31 mouse cellular contexts compared by ENCODE assay signal in the genomic region with DNA sequence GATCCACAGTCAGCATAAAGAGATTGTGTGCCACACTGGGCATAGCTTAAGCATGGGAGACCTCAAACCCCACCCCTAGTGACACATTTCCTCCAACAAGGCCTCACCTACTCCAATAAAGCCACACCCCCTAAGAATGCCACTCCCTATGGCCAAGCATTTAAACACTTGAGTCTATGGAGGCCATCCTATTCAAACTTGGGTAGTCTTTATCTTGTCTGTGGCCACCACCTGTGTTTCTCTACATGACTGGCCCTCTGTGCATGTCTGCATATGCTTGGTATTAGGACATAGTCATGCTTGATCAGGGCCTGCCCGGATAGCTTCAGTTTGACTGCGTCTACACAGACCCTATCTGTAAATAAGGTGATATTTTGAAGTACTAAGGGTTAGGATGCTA. TPM values are rescaled to one million over a fixed set of nuclear protein-coding genes. Genes with fewer than 3 reads are reported as not detected.
A peak's percentile ranks its signal among the peaks of the same experiment; 100 is the strongest.
DNase-seq lines count a peak whose midpoint lies in the region; ATAC-seq lines count a peak whose summit lies in the region.
"Had no signal": no experiment of that assay in that cellular context is flagged by ENCODE, and none has a peak within 500 bp of the region (broad histone marks: within the 10 kb centered on the region; RNA-seq: fewer than 3 reads in every experiment).

No protein-coding gene starts in this region.

- no peaks in the 10 kb centered on the region for H3K36me3 ChIP-seq in liver, embryonic 11.5 days (ENCODE audit: control insufficient read depth, insufficient read depth, low read length)
- H3K36me3 ChIP-seq in liver, embryonic 16.5 days (ENCODE audit: control insufficient read depth, insufficient read depth) = no peaks in the 10 kb centered on the region
- no peaks in the 10 kb centered on the region for H3K36me3 ChIP-seq in midbrain, embryonic 13.5 days
- H3K36me3 ChIP-seq: embryonic facial prominence, embryonic 10.5 days; embryonic facial prominence, embryonic 15.5 days; heart, embryonic 12.5 days; limb, embryonic 10.5 days; limb, embryonic 15.5 days; lung, embryonic 15.5 days had no signal

- H3K4me2 ChIP-seq in liver, embryonic 11.5 days = no peak overlapping the region
- no peak overlapping the region for H3K4me2 ChIP-seq in liver, embryonic 16.5 days (ENCODE audit: low read depth, low read length)
- H3K4me2 ChIP-seq in midbrain, embryonic 13.5 days (replicated peaks) = no peak overlapping the region
- H3K4me2 ChIP-seq: embryonic facial prominence, embryonic 15.5 days; heart, embryonic 12.5 days; limb, embryonic 15.5 days; lung, embryonic 15.5 days had no signal

- peak; percentile 15 for DNase-seq in 416B (ENCODE audit: low read depth)
- peak; percentile 49 for DNase-seq in c-Kit-positive CD71-positive TER-119-positive erythroid progenitor cells, embryonic 14.5 days (ENCODE audit: low spot score)
- no peak for DNase-seq in liver, embryonic 11.5 days (ENCODE audit: low spot score)
- no peak for DNase-seq in thymus, postnatal 36 days
- DNase-seq in testis, postnatal 10 days (ENCODE audit: low spot score) = no peak
- DNase-seq in cerebellum, adult 8-10 months = no peak
- DNase-seq: adrenal gland, postnatal 25 days; cerebellum, adult 2 months; cerebellum, postnatal 25 days; gastrocnemius, postnatal 25 days; heart, adult 18-20 months; kidney, adult 9 months; kidney, postnatal 10 days; layer of hippocampus, postnatal 36 days; midbrain, embryonic 14.5 days; right cerebral cortex, postnatal 4 days had no signal

- peak; percentile 62 for ATAC-seq in liver, embryonic 11.5 days (replicated peaks; ENCODE audit: low FRiP score)
- peak; percentile 52 for ATAC-seq in liver, embryonic 16.5 days (ENCODE audit: low read depth)
- ATAC-seq in midbrain, embryonic 13.5 days = no peak
- ATAC-seq: forebrain, embryonic 14.5 days; hindbrain, postnatal 0 days; intestine, postnatal 0 days had no signal

- no peak overlapping the region for H3K9ac ChIP-seq in liver, embryonic 11.5 days (ENCODE audit: low read depth, low read length)
- H3K9ac ChIP-seq in liver, embryonic 16.5 days (ENCODE audit: low read depth, low read length) = no peak overlapping the region
- H3K9ac ChIP-seq in midbrain, embryonic 13.5 days (replicated peaks) = no peak overlapping the region
- H3K9ac ChIP-seq: embryonic facial prominence, embryonic 15.5 days; heart, embryonic 12.5 days; limb, embryonic 15.5 days; lung, embryonic 15.5 days had no signal

- H3K27me3 ChIP-seq in liver, embryonic 11.5 days (replicated peaks; ENCODE audit: control insufficient read depth, insufficient read depth, low read length) = no peaks in the 10 kb centered on the region
- H3K27me3 ChIP-seq in liver, embryonic 16.5 days (ENCODE audit: control insufficient read depth, insufficient read depth, low read depth, low read length) = no peaks in the 10 kb centered on the region
- no peaks in the 10 kb centered on the region for H3K27me3 ChIP-seq in midbrain, embryonic 13.5 days
- H3K27me3 ChIP-seq: embryonic facial prominence, embryonic 15.5 days; heart, embryonic 12.5 days; limb, embryonic 15.5 days; lung, embryonic 15.5 days had no signal

- peaks cover 22% of the 10 kb centered on the region for H3K4me1 ChIP-seq in liver, embryonic 11.5 days (replicated peaks; ENCODE audit: control insufficient read depth, insufficient read depth, low read length)
- peaks cover 53% of the 10 kb centered on the region for H3K4me1 ChIP-seq in liver, embryonic 16.5 days (ENCODE audit: control insufficient read depth, low read depth, low read length)
- peaks cover 12% of the 10 kb centered on the region for H3K4me1 ChIP-seq in midbrain, embryonic 13.5 days (replicated peaks)

- WGBS in liver, embryonic 11.5 days = 78% methylated on average over 2 of the region's 2 CpGs
- 39% methylated on average over 2 of the region's 2 CpGs for WGBS in liver, embryonic 16.5 days (ENCODE audit: insufficient replicate concordance)
- 94% methylated on average over 2 of the region's 2 CpGs for WGBS in midbrain, embryonic 13.5 days

- H3K27ac ChIP-seq in liver, embryonic 11.5 days (ENCODE audit: low read depth, low read length) = no peak overlapping the region
- peak overlapping the region; percentile 25 for H3K27ac ChIP-seq in liver, embryonic 16.5 days (ENCODE audit: low read length)
- no peak overlapping the region for H3K27ac ChIP-seq in midbrain, embryonic 13.5 days
- H3K27ac ChIP-seq: embryonic facial prominence, embryonic 10.5 days; embryonic facial prominence, embryonic 15.5 days; hindbrain, postnatal 0 days; limb, embryonic 10.5 days; limb, embryonic 15.5 days; lung, embryonic 15.5 days had no signal

- H3K4me3 ChIP-seq in liver, embryonic 11.5 days (ENCODE audit: low read depth, low read length) = no peak overlapping the region
- no peak overlapping the region for H3K4me3 ChIP-seq in liver, embryonic 16.5 days (ENCODE audit: low read depth, low read length)
- H3K4me3 ChIP-seq in midbrain, embryonic 13.5 days (replicated peaks) = no peak overlapping the region
- H3K4me3 ChIP-seq: embryonic facial prominence, embryonic 10.5 days; embryonic facial prominence, embryonic 15.5 days; heart, embryonic 12.5 days; limb, embryonic 10.5 days; limb, embryonic 15.5 days; lung, embryonic 15.5 days had no signal

- no peaks in the 10 kb centered on the region for H3K9me3 ChIP-seq in liver, embryonic 11.5 days (ENCODE audit: control insufficient read depth, low read length)
- H3K9me3 ChIP-seq in liver, embryonic 16.5 days (replicated peaks; ENCODE audit: control insufficient read depth, low read length) = no peaks in the 10 kb centered on the region
- H3K9me3 ChIP-seq in midbrain, embryonic 13.5 days = no peaks in the 10 kb centered on the region
- H3K9me3 ChIP-seq: embryonic facial prominence, embryonic 10.5 days; embryonic facial prominence, embryonic 15.5 days; heart, embryonic 12.5 days; limb, embryonic 10.5 days; limb, embryonic 15.5 days; lung, embryonic 15.5 days had no signal

RNA-seq across cellular contexts. Expression of a gene that starts 2.5 kb away (rescaled TPM):
- polyA plus RNA-seq in liver, embryonic 11.5 days (2014; fragmentation: Nextera tagmentation; extraction: Ambion mirVana) = 8.7 and 9.7 TPM in 2 replicates
- 5.2 and 6.1 TPM in 2 replicates for polyA plus RNA-seq in liver, embryonic 16.5 days (2015; fragmentation: Nextera tagmentation; extraction: Ambion mirVana)
- polyA plus RNA-seq in midbrain, embryonic 13.5 days (2015; fragmentation: Nextera tagmentation; extraction: Ambion mirVana) = 7.8 and 9.6 TPM in 2 replicates

RNA-seq across cellular contexts. Expression of a gene that starts 9.8 kb away (rescaled TPM):
- not detected in 2 replicates for polyA plus RNA-seq in liver, embryonic 11.5 days (2014; fragmentation: Nextera tagmentation; extraction: Ambion mirVana)
- polyA plus RNA-seq in liver, embryonic 16.5 days (2015; fragmentation: Nextera tagmentation; extraction: Ambion mirVana) = not detected in 2 replicates
- polyA plus RNA-seq in midbrain, embryonic 13.5 days (2015; fragmentation: Nextera tagmentation; extraction: Ambion mirVana) = not detected in 2 replicates
- polyA plus RNA-seq: cerebellum, adult 2 months; embryonic facial prominence, embryonic 10.5 days; embryonic facial prominence, embryonic 15.5 days; forebrain, embryonic 14.5 days; heart, embryonic 12.5 days; heart, postnatal 0 days; hindbrain, postnatal 0 days; intestine, postnatal 0 days; large intestine, adult 2 months; limb, embryonic 10.5 days; limb, embryonic 15.5 days; lung, embryonic 15.5 days; midbrain, embryonic 14.5 days; neural tube, embryonic 14.5 days; thymus, postnatal 0 days had no signal

RNA-seq across cellular contexts. Expression of a gene that starts 42.3 kb away (rescaled TPM):
- 27.6 and 33.7 TPM in 2 replicates for polyA plus RNA-seq in liver, embryonic 11.5 days (2014; fragmentation: Nextera tagmentation; extraction: Ambion mirVana)
- 8.2 and 10.1 TPM in 2 replicates for polyA plus RNA-seq in liver, embryonic 16.5 days (2015; fragmentation: Nextera tagmentation; extraction: Ambion mirVana)
- 25.8 and 26.9 TPM in 2 replicates for polyA plus RNA-seq in midbrain, embryonic 13.5 days (2015; fragmentation: Nextera tagmentation; extraction: Ambion mirVana)

Comparison
In these comparisons a context has a peak if more than half of its experiments do, and no peak if none do; other contexts are left out.
1. DNase-seq: peak in 416B (single experiment) and c-Kit-positive CD71-positive TER-119-positive erythroid progenitor cells, embryonic 14.5 days (single experiment); none in liver, embryonic 11.5 days (single experiment), thymus, postnatal 36 days (0 of 2), testis, postnatal 10 days (single experiment) and cerebellum, adult 8-10 months (single experiment).